Mouse (Mus musculus) CH12.LX (cell line): ENCODE measurements around the gene Notch1. TPM values are rescaled to one million over a fixed set of nuclear protein-coding genes. Genes with fewer than 3 reads are reported as not detected.

Experiments used
- DNase-seq: peaks from one replicate; pipeline ENCODE4 v3.0.0-alpha.2; 2013; ENCODE audit errors: extremely low read depth
- H3K27ac ChIP-seq: 2 replicates; pipeline ENCODE4 v1.5.1; 2012; ENCODE audit warnings: low read depth, mild to moderate bottlenecking, control low read depth, moderate library complexity; ENCODE audit not compliant: insufficient read depth
- H3K27me3 ChIP-seq: replicated peaks from 2 replicates; pipeline ENCODE3; 2012; ENCODE audit warnings: inconsistent platforms
- H3K36me3 ChIP-seq, 2 experiments: replicated peaks in 1 of 2; 2 replicates each; pipeline versions ENCODE3 to v1.6.1; 2012; ENCODE audit warnings: inconsistent platforms in 1 of 2, low read length in 1 of 2, mild to moderate bottlenecking in 1 of 2, mixed read lengths in 1 of 2, moderate library complexity in 1 of 2; ENCODE audit not compliant: control insufficient read depth in 1 of 2, insufficient read depth in 1 of 2
- H3K4me1 ChIP-seq, 2 experiments: 2 replicates each; pipeline ENCODE4 v1.6.1; 2012; ENCODE audit warnings: inconsistent platforms in 1 of 2, moderate library complexity in 1 of 2; ENCODE audit not compliant: insufficient read depth in 2 of 2, control insufficient read depth in 1 of 2
- H3K4me2 ChIP-seq: 2 replicates; pipeline ENCODE4 v1.6.1; 2012; ENCODE audit warnings: low read depth, mild to moderate bottlenecking, control low read depth; ENCODE audit not compliant: poor library complexity, insufficient read depth, severe bottlenecking
- H3K4me3 ChIP-seq, 3 experiments: fragments of 150-350 bp in 1 of 3; sonication (generic) in 1 of 3; replicated peaks in 1 of 3; 2 replicates each; pipeline versions ENCODE3 to v1.5.1; 2011 to 2012; ENCODE audit warnings: low read depth in 2 of 3, low read length in 2 of 3, mild to moderate bottlenecking in 2 of 3, moderate library complexity in 2 of 3, control low read depth in 1 of 3, improper control_type of control experiment in 1 of 3, inconsistent platforms in 1 of 3, mixed read lengths in 1 of 3; ENCODE audit not compliant: poor library complexity in 1 of 3
- H3K79me2 ChIP-seq: replicated peaks from 2 replicates; pipeline ENCODE4 v1.6.1; 2012; ENCODE audit warnings: mild to moderate bottlenecking, moderate library complexity; ENCODE audit not compliant: control insufficient read depth, poor library complexity, insufficient read depth, severe bottlenecking; ENCODE audit errors: extremely low read depth
- H3K9ac ChIP-seq: 2 replicates; pipeline ENCODE4 v1.6.1; 2012; ENCODE audit warnings: low read depth, mild to moderate bottlenecking, control low read depth, moderate library complexity; ENCODE audit not compliant: insufficient read depth
- H3K9me3 ChIP-seq: replicated peaks from 2 replicates; pipeline ENCODE3; 2012; ENCODE audit warnings: low read length, inconsistent platforms, mixed read lengths
- BHLHE40 ChIP-seq: IDR thresholded peaks from 2 replicates; pipeline ENCODE4 v1.6.1; 2011; ENCODE audit warnings: mild to moderate bottlenecking, low read depth, low read length, improper control_type of control experiment
- CHD1 ChIP-seq: IDR thresholded peaks from 2 replicates; pipeline ENCODE4 v1.6.1; 2012; ENCODE audit warnings: low read depth, low read length, improper control_type of control experiment, inconsistent platforms
- CHD2 ChIP-seq: IDR thresholded peaks from 2 replicates; pipeline ENCODE4 v1.6.1; 2011; ENCODE audit warnings: low read length, improper control_type of control experiment
- CTCF ChIP-seq, 2 experiments: IDR thresholded peaks in 1 of 2; conservative IDR thresholded peaks in 1 of 2; 2 replicates each; pipeline ENCODE4 v1.5.1; 2011 to 2012; ENCODE audit warnings: low read depth in 2 of 2, low read length in 2 of 2, improper control_type of control experiment in 1 of 2, inconsistent platforms in 1 of 2, mild to moderate bottlenecking in 1 of 2, moderate library complexity in 1 of 2
- E2F4 ChIP-seq: IDR thresholded peaks from 2 replicates; pipeline ENCODE4 v1.6.1; 2011; ENCODE audit warnings: low read depth, low read length, improper control_type of control experiment; ENCODE audit not compliant: insufficient replicate concordance
- ELF1 ChIP-seq: IDR thresholded peaks from 2 replicates; pipeline ENCODE4 v1.6.1; 2014; ENCODE audit warnings: low read depth, mild to moderate bottlenecking, inconsistent platforms, low read length, improper control_type of control experiment
- EP300 ChIP-seq: IDR thresholded peaks from 2 replicates; pipeline ENCODE4 v1.6.1; 2011; ENCODE audit warnings: low read length, improper control_type of control experiment
- HCFC1 ChIP-seq: IDR thresholded peaks from 2 replicates; pipeline ENCODE4 v1.6.1; 2012; ENCODE audit warnings: low read depth, mild to moderate bottlenecking, inconsistent platforms, low read length, improper control_type of control experiment
- IRF4 ChIP-seq: IDR thresholded peaks from 2 replicates; pipeline ENCODE4 v1.6.1; 2014; ENCODE audit warnings: low read depth, mild to moderate bottlenecking, inconsistent platforms, low read length, improper control_type of control experiment
- JUND ChIP-seq: conservative IDR thresholded peaks from 2 replicates; pipeline ENCODE4 v1.6.1; 2011; ENCODE audit warnings: low read depth, low read length, improper control_type of control experiment
- KAT2A ChIP-seq: IDR thresholded peaks from 2 replicates; pipeline ENCODE4 v1.6.1; 2012; ENCODE audit warnings: low read length, improper control_type of control experiment, inconsistent platforms; ENCODE audit not compliant: insufficient replicate concordance
- MAFK ChIP-seq: IDR thresholded peaks from 2 replicates; pipeline ENCODE4 v1.6.1; 2011; ENCODE audit warnings: low read length, improper control_type of control experiment; ENCODE audit not compliant: insufficient replicate concordance
- MAX ChIP-seq: IDR thresholded peaks from 2 replicates; pipeline ENCODE4 v1.6.1; 2011; ENCODE audit warnings: low read length, improper control_type of control experiment
- MEF2A ChIP-seq: IDR thresholded peaks from 2 replicates; pipeline ENCODE4 v1.6.1; 2014; ENCODE audit warnings: low read depth, mild to moderate bottlenecking, inconsistent platforms, low read length, improper control_type of control experiment, borderline replicate concordance
- MYC ChIP-seq: IDR thresholded peaks from 2 replicates; pipeline ENCODE4 v1.6.1; 2011; ENCODE audit warnings: low read depth, mild to moderate bottlenecking, improper control_type of control experiment, low read length
- NELFE ChIP-seq: IDR thresholded peaks from 2 replicates; pipeline ENCODE4 v1.6.1; 2011; ENCODE audit warnings: low read depth, low read length, improper control_type of control experiment
- NRF1 ChIP-seq: IDR thresholded peaks from 2 replicates; pipeline ENCODE4 v1.6.1; 2014; ENCODE audit warnings: low read depth, mild to moderate bottlenecking, inconsistent platforms, low read length, improper control_type of control experiment, moderate library complexity
- POLR2A ChIP-seq: IDR thresholded peaks from 2 replicates; pipeline ENCODE4 v1.6.1; 2011; ENCODE audit warnings: low read depth, mild to moderate bottlenecking, improper control_type of control experiment, low read length
- TCF12 ChIP-seq: IDR thresholded peaks from 2 replicates; pipeline ENCODE4 v1.6.1; 2014; ENCODE audit warnings: low read depth, mild to moderate bottlenecking, inconsistent platforms, low read length, improper control_type of control experiment
- UBTF ChIP-seq: IDR thresholded peaks from 2 replicates; pipeline ENCODE4 v1.6.1; 2012; ENCODE audit warnings: low read depth, mild to moderate bottlenecking, inconsistent platforms, low read length, improper control_type of control experiment, moderate library complexity
- ZC3H11A ChIP-seq: IDR thresholded peaks from 2 replicates; pipeline ENCODE4 v1.6.1; 2012; ENCODE audit warnings: low read depth, mild to moderate bottlenecking, inconsistent platforms, low read length, improper control_type of control experiment
- ZKSCAN1 ChIP-seq: IDR thresholded peaks from 2 replicates; pipeline ENCODE4 v1.6.1; 2012; ENCODE audit warnings: low read depth, inconsistent platforms, low read length, improper control_type of control experiment, borderline replicate concordance
- dilution Hi-C: fragments of 300-500 bp; cut with MboI; formaldehyde crosslinking; loops from 2 replicates; pipeline ENCODE4 v1.14.3; 2020; ENCODE audit warnings: low sequenced_read_pairs; ENCODE audit not compliant: extremely low pct_unique_long_range_greater_than_20kb, extremely low pct_ligation_motif_present
- in situ Hi-C: fragments of 300-500 bp; cut with MboI; formaldehyde crosslinking; loops from 3 replicates; pipeline ENCODE4 v1.14.3; 2019; ENCODE audit warnings: low sequenced_read_pairs, low pct_ligation_motif_present, low pct_unique_long_range_greater_than_20kb, mixed read lengths
- polyA plus RNA-seq: library from polyadenylated mRNA; unstranded; fragments of >175 nt; gene quantifications from 2 replicates; pipeline ENCODE4 v1.2.1, GENCODE M21; 2012; ENCODE audit warnings: low read depth; ENCODE audit not compliant: insufficient read length
- total RNA-seq, 2 experiments: library from RNA; depleted of rRNA; stranded (reverse); fragments of 300-350 nt in 1 of 2; fragments of >200 nt in 1 of 2; gene quantifications; 2 replicates each; pipeline ENCODE4 v1.2.3; 2012 to 2014

The Notch1 gene
- total and polyA plus RNA-seq, 3 experiments: 0.98 to 13.1 (median 3.8) TPM

- Histone ChIP-seq H3K9ac (peak overlapping the region; percentile 76), H3K4me2 (peak overlapping the region; percentile 92)
- dilution Hi-C loops: no loop called here
- no peak for TF ChIP-seq ZKSCAN1
- no peak for TF ChIP-seq NRF1
- no peak for TF ChIP-seq CHD2
- no peak for TF ChIP-seq MAX
- no peak for TF ChIP-seq CTCF (conservative IDR thresholded peaks at IDR 0.05 in 1 of 2, IDR thresholded peaks at IDR 0.05 in 1 of 2; ENCODE audit: low read depth in 2 of 2, low read length in 2 of 2)
- TF ChIP-seq E2F4: no peak
- no peak for TF ChIP-seq IRF4
- TF ChIP-seq BHLHE40: no peak
- TF ChIP-seq, all 38 proteins: peak for 0
- H3K79me2 ChIP-seq: peaks cover 33% of the 10 kb centered on the region
- H3K27ac ChIP-seq: peak overlapping the region; percentile 33; the same call in 1 of the 2 replicates
- peaks cover 9 to 37% of the 10 kb centered on the region in 2 experiments for H3K4me1 ChIP-seq
- H3K9me3 ChIP-seq: no peaks in the 10 kb centered on the region
- H3K36me3 ChIP-seq: peaks cover 24 to 37% of the 10 kb centered on the region in 2 experiments
- DNase-seq: peak; percentile 13
- H3K4me3 ChIP-seq: peak overlapping the region; percentile 80 to 94 (median 86)
- in situ Hi-C loops: no loop called here
- no peaks in the 10 kb centered on the region for H3K27me3 ChIP-seq
Observed at GRCm38 (mm10) chr2:26444368-26444767, 72.1 kb downstream of the Notch1 start.

GRCm38 (mm10) chr2:26443876-26444275 is 72.6 kb downstream of the Notch1 start:
- Histone ChIP-seq H3K4me2 (peak overlapping the region; percentile 92), H3K9ac (peak overlapping the region; percentile 76), H3K79me2 (peaks cover 33% of the 10 kb centered on the region), H3K36me3 (peaks cover 29 to 42% of the 10 kb centered on the region in 2 experiments), H3K4me3 (peak overlapping the region; percentile 80 to 94 (median 86)), H3K4me1 (peaks cover 9 to 37% of the 10 kb centered on the region in 2 experiments), H3K9me3 (no peaks in the 10 kb centered on the region), H3K27ac (no peak overlapping the region), H3K27me3 (no peaks in the 10 kb centered on the region)
- dilution Hi-C loops: no loop called here
- TF ChIP-seq UBTF: no peak
- TF ChIP-seq EP300: no peak
- no peak for TF ChIP-seq NELFE
- no peak for TF ChIP-seq MYC
- no peak for TF ChIP-seq CTCF (conservative IDR thresholded peaks at IDR 0.05 in 1 of 2, IDR thresholded peaks at IDR 0.05 in 1 of 2; ENCODE audit: low read depth in 2 of 2, low read length in 2 of 2)
- TF ChIP-seq ZC3H11A: no peak
- no peak for TF ChIP-seq ELF1
- TF ChIP-seq MAFK: no peak
- no peak for TF ChIP-seq TCF12
- no peak for TF ChIP-seq JUND
- no peak for TF ChIP-seq CHD1
- no peak for TF ChIP-seq ZKSCAN1
- no peak for TF ChIP-seq MEF2A
- no peak for TF ChIP-seq POLR2A
- no peak for TF ChIP-seq IRF4
- no peak for TF ChIP-seq KAT2A
- TF ChIP-seq HCFC1: no peak
- DNase-seq: no peak
- in situ Hi-C loops: no loop called here
